Mouse (Mus musculus): ENCODE results near the gene Zfp263. TPM values are rescaled to one million over a fixed set of nuclear protein-coding genes. Genes with fewer than 3 reads are reported as not detected.

The Zfp263 gene
- total RNA-seq, 2 experiments from 2014 or later = 7.1 to 17.5 TPM

Other genes starting within 250 kb of the Zfp263 start
- not detected in 2 replicates for gene Olfr161, start 153.1 kb upstream of the Zfp263 start, total RNA-seq (2015; ENCODE audit: low replicate concordance)
- not detected in 2 replicates for gene Olfr161, start 153.1 kb upstream of the Zfp263 start, total RNA-seq (2017; ENCODE audit: low replicate concordance)
- 3.8 TPM in 1 of 2 replicates, not detected in the other for gene Mefv, start 26.0 kb upstream of the Zfp263 start, total RNA-seq (2015; ENCODE audit: low replicate concordance)
- gene Mefv, start 26.0 kb upstream of the Zfp263 start, total RNA-seq (2017; ENCODE audit: low replicate concordance) = 2.6 and 6.1 TPM in 2 replicates
- gene Olfr15, start 86.8 kb downstream of the Zfp263 start, total RNA-seq (2015; ENCODE audit: low replicate concordance) = not detected in 2 replicates
- not detected in 2 replicates for gene Olfr15, start 86.8 kb downstream of the Zfp263 start, total RNA-seq (2017; ENCODE audit: low replicate concordance)
- 0.72 TPM in 1 of 2 replicates, not detected in the other for gene Zfp174, start 103.2 kb downstream of the Zfp263 start, total RNA-seq (2015; ENCODE audit: low replicate concordance)
- 0.38 TPM in 1 of 2 replicates, not detected in the other for gene Zfp174, start 103.2 kb downstream of the Zfp263 start, total RNA-seq (2017; ENCODE audit: low replicate concordance)
- gene Naa60, start 128.3 kb downstream of the Zfp263 start, total RNA-seq (2015; ENCODE audit: low replicate concordance) = 30.6 and 47.4 TPM in 2 replicates
- gene Naa60, start 128.3 kb downstream of the Zfp263 start, total RNA-seq (2017; ENCODE audit: low replicate concordance) = 17.6 and 25.1 TPM in 2 replicates
- gene Zfp597, start 140.5 kb downstream of the Zfp263 start, total RNA-seq (2015; ENCODE audit: low replicate concordance) = 4.6 and 9.4 TPM in 2 replicates
- gene Zfp597, start 140.5 kb downstream of the Zfp263 start, total RNA-seq (2017; ENCODE audit: low replicate concordance) = 7.9 and 10.8 TPM in 2 replicates
- gene Gm20695, start 140.6 kb downstream of the Zfp263 start, total RNA-seq (2015; ENCODE audit: low replicate concordance) = 4.3 TPM in 1 of 2 replicates, not detected in the other
- gene Gm20695, start 140.6 kb downstream of the Zfp263 start, total RNA-seq (2017; ENCODE audit: low replicate concordance) = not detected in 2 replicates
- gene 1700037C18Rik, start 164.6 kb downstream of the Zfp263 start, total RNA-seq (2015; ENCODE audit: low replicate concordance) = not detected in 2 replicates
- 0.64 TPM in 1 of 2 replicates, not detected in the other for gene 1700037C18Rik, start 164.6 kb downstream of the Zfp263 start, total RNA-seq (2017; ENCODE audit: low replicate concordance)
- gene Cluap1, start 164.7 kb downstream of the Zfp263 start, total RNA-seq (2015; ENCODE audit: low replicate concordance) = 10.1 and 16.9 TPM in 2 replicates
- gene Cluap1, start 164.7 kb downstream of the Zfp263 start, total RNA-seq (2017; ENCODE audit: low replicate concordance) = 7.4 and 8.8 TPM in 2 replicates
- 0.84 and 1.1 TPM in 2 replicates for gene Nlrc3, start 232.5 kb downstream of the Zfp263 start, total RNA-seq (2015; ENCODE audit: low replicate concordance)
- gene Nlrc3, start 232.5 kb downstream of the Zfp263 start, total RNA-seq (2017; ENCODE audit: low replicate concordance) = 0.45 and 1.9 TPM in 2 replicates

All from erythroid progenitor cell, adult 5-6 weeks (primary cell).